Mouse (Mus musculus) E14TG2a.4 (cell line): ENCODE measurements around the gene Irx3.

Experiments
- H3K27me3 ChIP-seq: 2 replicates; pipeline ENCODE4 v1.6.1; 2014; ENCODE audit warnings: low read length, control low read depth; ENCODE audit not compliant: insufficient read depth
- H3K36me3 ChIP-seq: 2 replicates; pipeline ENCODE4 v1.6.1; 2014; ENCODE audit warnings: low read length, control low read depth; ENCODE audit not compliant: insufficient read depth
- H3K4me1 ChIP-seq: replicated peaks from 2 replicates; pipeline ENCODE4 v1.6.1; 2014; ENCODE audit warnings: low read depth, low read length, control low read depth
- H3K4me3 ChIP-seq: replicated peaks from 2 replicates; pipeline ENCODE4 v1.5.1; 2014; ENCODE audit warnings: mild to moderate bottlenecking, low read length
- H3K9me3 ChIP-seq: 2 replicates; pipeline ENCODE4 v1.6.1; 2014; ENCODE audit warnings: low read length, control low read depth
- CTCF ChIP-seq: conservative IDR thresholded peaks from 2 replicates; pipeline ENCODE4 v1.5.1; 2014; ENCODE audit warnings: low read length
- NANOG ChIP-seq: IDR thresholded peaks from 2 replicates; pipeline ENCODE4 v1.6.1; 2014; ENCODE audit warnings: borderline replicate concordance, low read length, mixed read lengths
- POU5F1 ChIP-seq: IDR thresholded peaks from 2 replicates; pipeline ENCODE4 v1.6.1; 2014; ENCODE audit warnings: low read length, borderline replicate concordance

Gene Irx3

DNA sequence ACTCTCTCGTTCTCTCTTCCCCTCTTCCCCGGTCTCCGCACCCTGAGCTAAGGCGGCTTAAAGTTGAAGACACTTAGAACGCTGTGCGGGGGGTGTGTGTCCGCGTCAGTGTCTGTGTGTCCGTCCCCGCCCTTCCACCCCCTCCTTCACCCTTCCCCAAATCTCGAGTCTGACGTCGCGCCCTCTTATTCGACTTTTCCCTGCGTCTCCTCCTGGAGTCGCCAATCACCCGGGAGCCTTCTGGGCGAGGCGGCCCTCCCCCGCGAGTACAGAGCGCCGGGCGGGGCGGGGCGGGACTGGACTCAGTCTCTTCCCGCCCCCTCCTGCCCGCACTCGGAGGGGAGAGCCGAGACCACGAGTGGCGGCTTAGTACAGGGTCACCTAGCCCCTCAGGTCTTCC lies at the start of gene Irx3:
Gene Irx3, minus strand, starts transcription at position 229 of the 400 bp plus-strand sequence.
- TF ChIP-seq POU5F1: no peak
- no peak for TF ChIP-seq CTCF
- TF ChIP-seq NANOG: no peak

DNA sequence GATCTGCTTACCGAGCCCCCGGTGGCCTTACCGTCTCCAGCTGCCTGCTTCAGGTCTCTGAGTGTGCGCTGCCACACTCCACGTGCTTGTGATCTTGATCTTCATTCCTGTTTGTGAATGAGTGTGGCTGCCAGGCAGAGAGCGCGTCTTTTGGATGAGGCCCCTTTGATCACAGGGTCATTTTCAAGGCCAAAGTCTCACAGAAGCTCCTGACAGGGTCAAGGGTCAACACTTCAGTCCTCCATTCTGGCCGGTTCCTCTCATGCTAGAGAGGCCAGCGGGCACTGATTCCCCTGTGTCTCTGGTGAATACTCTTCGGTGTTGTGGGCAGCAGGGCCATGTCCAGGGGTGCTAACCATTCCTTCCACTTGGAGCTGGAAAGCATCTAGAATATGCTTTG lies 49.5 kb upstream of the Irx3 start:
- H3K4me3 ChIP-seq: no peak overlapping the region
- H3K9me3 ChIP-seq: no peaks in the 10 kb centered on the region
- no peak for TF ChIP-seq CTCF
- no peak for TF ChIP-seq POU5F1
- no peak for TF ChIP-seq NANOG
- H3K4me1 ChIP-seq: no peaks in the 10 kb centered on the region
- no peaks in the 10 kb centered on the region for H3K27me3 ChIP-seq
- H3K36me3 ChIP-seq: no peaks in the 10 kb centered on the region

More for the DNA sequence above, at the start of gene Irx3:
- Histone ChIP-seq H3K4me1 (peaks cover 71% of the 10 kb centered on the region), H3K27me3 (peaks cover 94% of the 10 kb centered on the region), H3K36me3 (no peaks in the 10 kb centered on the region), H3K9me3 (no peaks in the 10 kb centered on the region), H3K4me3 (peak within 1 kb of the TSS; percentile 79)

DNA sequence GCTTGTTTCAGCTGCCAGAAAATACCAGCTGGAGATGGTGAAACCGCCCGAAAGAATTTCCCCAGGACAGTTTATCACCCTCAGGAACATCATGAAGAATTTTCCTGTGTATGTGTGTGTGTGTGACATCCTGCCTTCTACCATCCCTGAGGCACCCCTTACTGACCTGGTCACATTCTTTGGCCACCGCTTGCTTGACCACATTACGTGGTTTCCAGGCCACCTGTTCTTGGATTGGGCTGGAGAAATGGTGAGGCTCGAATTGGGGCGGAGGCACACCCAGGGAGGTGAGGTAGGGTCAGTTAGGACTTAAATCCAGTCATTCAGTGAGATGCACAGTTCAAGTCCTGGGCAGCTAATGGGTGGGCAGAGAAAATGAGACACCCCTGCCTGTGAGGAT lies 48.1 kb upstream of the Irx3 start:
- Histone ChIP-seq H3K9me3 (no peaks in the 10 kb centered on the region), H3K36me3 (no peaks in the 10 kb centered on the region), H3K27me3 (no peaks in the 10 kb centered on the region), H3K4me3 (no peak overlapping the region), H3K4me1 (no peaks in the 10 kb centered on the region)
- no peak for TF ChIP-seq CTCF
- TF ChIP-seq NANOG: no peak
- no peak for TF ChIP-seq POU5F1

DNA sequence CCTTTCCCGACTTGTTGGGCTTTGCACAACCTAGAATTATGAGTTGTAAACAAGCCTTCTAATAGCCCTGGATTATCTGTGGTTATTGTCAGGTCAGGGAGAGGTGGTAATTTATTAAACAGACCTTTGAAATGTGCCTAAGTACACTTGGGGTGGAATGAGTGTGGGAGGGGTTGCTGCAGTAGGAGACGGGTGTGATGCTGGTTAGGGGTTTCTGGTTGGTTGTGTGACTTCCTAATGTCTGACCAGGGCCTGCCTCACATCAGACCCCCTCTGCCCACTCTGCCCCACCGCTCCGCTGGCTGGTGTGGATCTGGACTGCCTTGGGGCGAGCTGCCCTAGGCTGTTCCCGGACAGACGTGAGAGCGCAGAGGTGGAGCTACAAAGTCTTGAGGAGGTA lies 47.7 kb upstream of the Irx3 start:
- H3K4me3 ChIP-seq: no peak overlapping the region
- H3K4me1 ChIP-seq: no peaks in the 10 kb centered on the region
- H3K9me3 ChIP-seq: no peaks in the 10 kb centered on the region
- H3K36me3 ChIP-seq: no peaks in the 10 kb centered on the region
- TF ChIP-seq CTCF (no peak), POU5F1 (no peak)
- no peaks in the 10 kb centered on the region for H3K27me3 ChIP-seq

DNA sequence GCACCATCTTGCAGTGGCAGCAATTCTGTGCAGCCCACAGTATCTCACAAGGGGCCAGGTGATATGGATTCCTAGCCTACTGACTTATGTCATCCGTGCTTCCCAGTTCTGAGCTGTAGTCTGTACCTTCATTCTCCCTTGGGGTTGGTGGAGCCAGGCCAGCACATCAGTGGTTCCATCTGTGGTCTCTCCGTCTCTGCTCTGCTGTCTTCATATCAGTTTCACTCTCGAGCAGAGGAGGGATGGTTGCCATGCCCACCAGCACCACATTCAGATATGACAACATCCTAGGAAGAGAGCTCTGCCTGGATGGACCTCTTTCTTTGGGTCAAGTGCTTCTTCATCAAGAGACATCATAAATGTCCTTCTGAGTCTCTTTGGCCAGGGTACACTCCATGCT lies 43.8 kb upstream of the Irx3 start:
- H3K4me1 ChIP-seq: no peaks in the 10 kb centered on the region
- no peaks in the 10 kb centered on the region for H3K27me3 ChIP-seq
- no peak overlapping the region for H3K4me3 ChIP-seq
- H3K9me3 ChIP-seq: no peaks in the 10 kb centered on the region
- TF ChIP-seq CTCF: no peak
- TF ChIP-seq NANOG: no peak
- TF ChIP-seq POU5F1: no peak
- no peaks in the 10 kb centered on the region for H3K36me3 ChIP-seq

DNA sequence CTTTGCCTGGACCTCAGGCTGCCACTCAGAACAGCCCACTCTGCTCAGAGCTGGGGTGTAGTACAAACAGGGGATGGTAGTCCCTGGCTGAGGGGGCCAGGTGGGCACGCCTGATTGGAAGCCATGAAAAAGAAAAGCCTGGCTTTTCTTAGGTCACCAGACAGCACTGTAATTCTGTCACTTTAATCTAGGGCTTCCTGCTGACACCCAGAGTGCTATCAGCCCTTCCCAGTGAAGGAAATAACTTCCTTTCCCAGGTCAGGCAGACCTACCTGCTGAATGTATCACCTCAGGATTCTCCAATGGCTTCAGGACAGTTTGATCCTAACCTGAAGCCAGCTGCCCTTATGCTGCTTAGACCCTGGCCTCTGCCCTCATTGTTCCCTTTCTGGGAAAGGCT lies 35.3 kb upstream of the Irx3 start:
- no peak for TF ChIP-seq CTCF
- no peak overlapping the region; the same call in 1 of the 2 replicates for H3K4me3 ChIP-seq
- peaks cover 15% of the 10 kb centered on the region for H3K27me3 ChIP-seq
- H3K9me3 ChIP-seq: peaks cover 9% of the 10 kb centered on the region; the same call in 1 of the 2 replicates
- H3K4me1 ChIP-seq: no peaks in the 10 kb centered on the region
- H3K36me3 ChIP-seq: no peaks in the 10 kb centered on the region

DNA sequence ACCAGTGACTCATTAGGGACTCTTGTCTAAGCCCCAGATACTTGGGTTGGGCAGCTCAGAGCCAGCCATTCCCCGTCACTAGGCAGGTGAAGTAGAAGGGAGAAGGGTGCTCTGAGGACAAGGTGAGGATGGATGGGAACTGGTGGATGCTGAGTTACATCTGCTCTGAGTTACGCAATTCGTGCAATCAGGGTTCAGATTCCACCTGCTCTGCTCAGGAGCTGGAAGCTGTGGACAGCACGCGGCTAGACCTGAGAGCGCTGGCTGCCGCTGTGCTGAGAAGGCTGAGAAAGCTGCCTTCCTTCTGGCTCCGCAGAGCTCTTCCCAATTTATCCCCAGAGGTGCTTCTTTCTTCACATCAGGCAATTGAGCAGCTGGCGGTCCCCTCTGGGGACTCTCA lies 34.8 kb upstream of the Irx3 start:
- no peak for TF ChIP-seq NANOG
- TF ChIP-seq CTCF: no peak
- TF ChIP-seq POU5F1: no peak
- peaks cover 9% of the 10 kb centered on the region; the same call in 1 of the 2 replicates for H3K9me3 ChIP-seq
- H3K36me3 ChIP-seq: no peaks in the 10 kb centered on the region
- no peak overlapping the region; the same call in 1 of the 2 replicates for H3K4me3 ChIP-seq
- no peaks in the 10 kb centered on the region for H3K4me1 ChIP-seq
- peaks cover 15% of the 10 kb centered on the region for H3K27me3 ChIP-seq

DNA sequence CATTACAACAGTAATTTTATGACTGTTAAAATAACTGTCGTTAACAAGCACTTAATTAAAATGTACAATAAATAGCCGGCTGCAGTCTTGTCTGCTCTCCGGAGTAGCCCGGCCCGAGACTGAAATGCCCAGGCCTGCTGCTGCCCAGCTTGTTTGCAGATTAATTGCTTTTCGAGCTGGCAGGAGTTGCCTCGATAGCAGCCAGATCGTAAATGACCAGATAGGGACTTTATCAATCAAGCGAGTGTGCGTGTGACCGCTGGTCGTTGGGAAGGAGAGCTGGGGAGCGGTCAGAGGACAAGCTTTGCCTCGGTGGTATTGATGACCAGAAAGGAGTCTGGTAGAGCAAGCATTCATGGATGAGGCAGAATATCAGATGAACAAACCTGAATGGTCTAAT lies 25.8 kb upstream of the Irx3 start:
- peaks cover 5% of the 10 kb centered on the region for H3K4me1 ChIP-seq
- H3K4me3 ChIP-seq: no peak overlapping the region
- H3K9me3 ChIP-seq: peaks cover 14% of the 10 kb centered on the region
- H3K36me3 ChIP-seq: no peaks in the 10 kb centered on the region
- TF ChIP-seq POU5F1 (no peak), NANOG (no peak), CTCF (no peak)
- 0 out of 2 replicates have a peak, but pooled peaks cover 2% of the 10 kb centered on the region for H3K27me3 ChIP-seq

DNA sequence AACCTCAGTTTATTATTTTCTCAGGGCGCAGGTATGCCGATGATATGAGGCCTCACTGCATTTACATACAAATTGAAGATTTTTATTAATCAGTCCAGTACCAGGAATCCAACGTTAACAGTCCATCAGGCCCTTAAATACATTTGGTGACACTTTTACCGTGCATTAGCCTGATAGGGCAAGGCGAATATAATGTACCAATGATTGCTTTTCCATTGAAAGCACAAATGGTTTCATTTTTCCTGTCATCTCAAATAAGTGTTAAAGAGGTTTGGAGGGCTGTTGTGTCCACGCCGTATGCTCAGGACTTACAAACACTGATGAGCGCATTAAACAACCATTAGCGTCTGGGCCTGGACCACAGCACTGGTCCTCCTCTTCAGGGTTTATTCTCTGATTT lies 25.3 kb upstream of the Irx3 start:
- 0 out of 2 replicates have a peak, but pooled peaks cover 2% of the 10 kb centered on the region for H3K27me3 ChIP-seq
- TF ChIP-seq NANOG (no peak), CTCF (no peak), POU5F1 (no peak)
- peaks cover 7% of the 10 kb centered on the region for H3K4me1 ChIP-seq
- peaks cover 14% of the 10 kb centered on the region for H3K9me3 ChIP-seq
- no peak overlapping the region for H3K4me3 ChIP-seq
- no peaks in the 10 kb centered on the region for H3K36me3 ChIP-seq
